ENCODE assay signal across 26 mouse cellular contexts in genomic region chr12:67799776-67800175, GRCm38 (mm10).
A peak's percentile ranks its signal among the peaks of the same experiment; 100 is the strongest.
DNase-seq lines count a peak whose midpoint lies in the region; ATAC-seq and TF ChIP-seq lines count a peak whose summit lies in the region.
"Had no signal": no experiment of that assay in that cellular context is flagged by ENCODE, and none has a peak within 500 bp of the region (broad histone marks: within the 10 kb centered on the region; RNA-seq: fewer than 3 reads in every experiment).

No protein-coding gene starts in this region.

- no peaks in the 10 kb centered on the region for H3K27me3 ChIP-seq in embryonic facial prominence, embryonic 14.5 days (replicated peaks; ENCODE audit: control insufficient read depth, insufficient read depth, low read length)
- no peaks in the 10 kb centered on the region for H3K27me3 ChIP-seq in embryonic facial prominence, embryonic 10.5 days (replicated peaks; ENCODE audit: low read depth, poor library complexity, severe bottlenecking)
- no peaks in the 10 kb centered on the region; the same call in 1 of the 2 replicates for H3K27me3 ChIP-seq in forebrain, embryonic 16.5 days (replicated peaks; ENCODE audit: control insufficient read depth, insufficient read depth, low read length)
- H3K27me3 ChIP-seq in forebrain, embryonic 13.5 days: no peaks in the 10 kb centered on the region
- H3K27me3 ChIP-seq in lung, embryonic 14.5 days (ENCODE audit: insufficient read depth, low read length): no peaks in the 10 kb centered on the region
- H3K27me3 ChIP-seq: CH12.LX; embryonic facial prominence, embryonic 13.5 days; heart, embryonic 12.5 days; heart, embryonic 15.5 days; Patski had no signal

- no peak for TF ChIP-seq CTCF in lung, embryonic 14.5 days (IDR thresholded peaks at IDR 0.05; ENCODE audit: low read depth)
- TF ChIP-seq CTCF in brain, embryonic 14.5 days (IDR thresholded peaks at IDR 0.05; ENCODE audit: borderline replicate concordance, extremely low read depth, insufficient read depth, insufficient read length): no peak

- no peak overlapping the region for H3K27ac ChIP-seq in embryonic facial prominence, embryonic 14.5 days (replicated peaks; ENCODE audit: low read depth, low read length)
- H3K27ac ChIP-seq in embryonic facial prominence, embryonic 10.5 days (replicated peaks): no peak overlapping the region
- no peak overlapping the region for H3K27ac ChIP-seq in forebrain, embryonic 16.5 days (ENCODE audit: low read length)
- no peak overlapping the region for H3K27ac ChIP-seq in forebrain, embryonic 13.5 days
- H3K27ac ChIP-seq in lung, embryonic 14.5 days (ENCODE audit: low read depth): no peak overlapping the region
- H3K27ac ChIP-seq: embryonic facial prominence, embryonic 13.5 days; heart, embryonic 15.5 days; hindbrain, embryonic 10.5 days; hindbrain, embryonic 14.5 days had no signal

- TF ChIP-seq POLR2A in brain, embryonic 14.5 days (IDR thresholded peaks at IDR 0.05; ENCODE audit: borderline replicate concordance, extremely low read depth, insufficient read depth, insufficient read length, poor library complexity, severe bottlenecking): no peak

- peak; percentile 1 for DNase-seq in embryonic facial prominence, embryonic 14.5 days (ENCODE audit: low spot score)
- no peak for DNase-seq in embryonic facial prominence, embryonic 10.5 days (ENCODE audit: low spot score)
- peak; percentile 16 for DNase-seq in lung, embryonic 14.5 days
- DNase-seq in lung, postnatal 4 days: no peak
- peak; percentile 73 for DNase-seq in brain, embryonic 14.5 days (ENCODE audit: low read depth)
- DNase-seq: adrenal gland, postnatal 10 days; adrenal gland, postnatal 36 days; B cell, adult 2 months; cerebellum, adult 11-12 months; cerebellum, adult 8-10 months; gastrocnemius, postnatal 25 days; heart, adult 18-20 months; heart, postnatal 10 days; heart, postnatal 36 days; kidney, adult 2 months had no signal

- no peak overlapping the region for H3K9ac ChIP-seq in embryonic facial prominence, embryonic 14.5 days (ENCODE audit: low read depth, low read length)
- no peak overlapping the region for H3K9ac ChIP-seq in forebrain, embryonic 16.5 days (replicated peaks; ENCODE audit: low read depth, low read length)
- H3K9ac ChIP-seq in forebrain, embryonic 13.5 days: no peak overlapping the region
- H3K9ac ChIP-seq in lung, embryonic 14.5 days: no peak overlapping the region
- H3K9ac ChIP-seq: embryonic facial prominence, embryonic 13.5 days; heart, embryonic 12.5 days; heart, embryonic 15.5 days; hindbrain, embryonic 14.5 days had no signal

- 81% methylated on average over 2 of the region's 2 CpGs for WGBS in embryonic facial prominence, embryonic 14.5 days
- 82% methylated on average over 2 of the region's 2 CpGs for WGBS in embryonic facial prominence, embryonic 10.5 days
- 47% methylated on average over 2 of the region's 2 CpGs for WGBS in forebrain, embryonic 16.5 days
- 82% methylated on average over 2 of the region's 2 CpGs for WGBS in forebrain, embryonic 13.5 days
- 65% methylated on average over 2 of the region's 2 CpGs for WGBS in lung, embryonic 14.5 days

- H3K36me3 ChIP-seq in embryonic facial prominence, embryonic 14.5 days (ENCODE audit: control insufficient read depth, insufficient read depth, low read length): no peaks in the 10 kb centered on the region
- H3K36me3 ChIP-seq in embryonic facial prominence, embryonic 10.5 days (replicated peaks): no peaks in the 10 kb centered on the region
- no peaks in the 10 kb centered on the region for H3K36me3 ChIP-seq in forebrain, embryonic 16.5 days (ENCODE audit: control insufficient read depth, insufficient read depth)
- no peaks in the 10 kb centered on the region for H3K36me3 ChIP-seq in forebrain, embryonic 13.5 days (ENCODE audit: poor library complexity, severe bottlenecking)
- H3K36me3 ChIP-seq in lung, embryonic 14.5 days (ENCODE audit: insufficient read depth): no peaks in the 10 kb centered on the region
- H3K36me3 ChIP-seq: embryonic facial prominence, embryonic 13.5 days; G1E; heart, embryonic 12.5 days; heart, embryonic 15.5 days; hindbrain, embryonic 10.5 days had no signal

- no peak for ATAC-seq in embryonic facial prominence, embryonic 14.5 days (ENCODE audit: low read depth)
- ATAC-seq in forebrain, embryonic 16.5 days: peak; percentile 66
- ATAC-seq in forebrain, embryonic 13.5 days: no peak
- ATAC-seq in lung, embryonic 14.5 days (ENCODE audit: insufficient read depth): no peak
- ATAC-seq: intestine, postnatal 0 days; Patski had no signal

- no peak overlapping the region for H3K4me2 ChIP-seq in embryonic facial prominence, embryonic 14.5 days (ENCODE audit: low read depth, low read length)
- H3K4me2 ChIP-seq in forebrain, embryonic 16.5 days (ENCODE audit: low read length): no peak overlapping the region
- H3K4me2 ChIP-seq in forebrain, embryonic 13.5 days: no peak overlapping the region
- H3K4me2 ChIP-seq in lung, embryonic 14.5 days: no peak overlapping the region
- H3K4me2 ChIP-seq: embryonic facial prominence, embryonic 13.5 days; heart, embryonic 12.5 days; heart, embryonic 15.5 days; hindbrain, embryonic 14.5 days had no signal

- H3K4me1 ChIP-seq in embryonic facial prominence, embryonic 14.5 days (ENCODE audit: control insufficient read depth, insufficient read depth, low read length): no peaks in the 10 kb centered on the region
- H3K4me1 ChIP-seq in embryonic facial prominence, embryonic 10.5 days: no peaks in the 10 kb centered on the region
- H3K4me1 ChIP-seq in forebrain, embryonic 16.5 days (replicated peaks; ENCODE audit: control insufficient read depth, insufficient read depth, low read length): no peaks in the 10 kb centered on the region
- no peaks in the 10 kb centered on the region for H3K4me1 ChIP-seq in forebrain, embryonic 13.5 days
- no peaks in the 10 kb centered on the region for H3K4me1 ChIP-seq in lung, embryonic 14.5 days (ENCODE audit: insufficient read depth)
- H3K4me1 ChIP-seq: embryonic facial prominence, embryonic 13.5 days; heart, embryonic 12.5 days; heart, embryonic 15.5 days; hindbrain, embryonic 10.5 days had no signal

- no peak overlapping the region for H3K4me3 ChIP-seq in embryonic facial prominence, embryonic 14.5 days (ENCODE audit: low read depth, low read length)
- H3K4me3 ChIP-seq in embryonic facial prominence, embryonic 10.5 days: no peak overlapping the region
- no peak overlapping the region for H3K4me3 ChIP-seq in forebrain, embryonic 16.5 days (replicated peaks; ENCODE audit: low read length)
- no peak overlapping the region for H3K4me3 ChIP-seq in forebrain, embryonic 13.5 days
- H3K4me3 ChIP-seq in lung, embryonic 14.5 days (ENCODE audit: low read depth, low read length): no peak overlapping the region
- H3K4me3 ChIP-seq: embryonic facial prominence, embryonic 13.5 days; heart, embryonic 12.5 days; heart, embryonic 15.5 days; hindbrain, embryonic 10.5 days had no signal

- no peaks in the 10 kb centered on the region for H3K9me3 ChIP-seq in embryonic facial prominence, embryonic 14.5 days (ENCODE audit: control insufficient read depth, low read length)
- H3K9me3 ChIP-seq in embryonic facial prominence, embryonic 10.5 days: no peaks in the 10 kb centered on the region
- H3K9me3 ChIP-seq in forebrain, embryonic 16.5 days (ENCODE audit: control insufficient read depth, low read length): no peaks in the 10 kb centered on the region
- no peaks in the 10 kb centered on the region for H3K9me3 ChIP-seq in forebrain, embryonic 13.5 days (replicated peaks)
- H3K9me3 ChIP-seq in lung, embryonic 14.5 days (ENCODE audit: low read depth, low read length): no peaks in the 10 kb centered on the region
- H3K9me3 ChIP-seq: embryonic facial prominence, embryonic 13.5 days; G1E; heart, embryonic 12.5 days; heart, embryonic 15.5 days; hindbrain, embryonic 10.5 days had no signal

Comparison
In these comparisons a context has a peak if more than half of its experiments do, and no peak if none do; other contexts are left out.
1. DNase-seq: peak in embryonic facial prominence, embryonic 14.5 days (single experiment), lung, embryonic 14.5 days (single experiment) and brain, embryonic 14.5 days (single experiment); none in embryonic facial prominence, embryonic 10.5 days (single experiment) and lung, postnatal 4 days (0 of 2).